Mouse (Mus musculus): ENCODE measurements at regions not wholly inside any gene's neighbourhood (a gene's known extent, or its start where the extent isn't known, plus 50 kb on each side); places are given as distances from the start of the nearest gene placed in this dataset.
A peak's percentile ranks its signal among the peaks of the same experiment; 100 is the strongest.

- no peak for TF ChIP-seq EP300 (IDR thresholded peaks at IDR 0.05; ENCODE audit: low read depth)
- no peak for TF ChIP-seq CTCF (IDR thresholded peaks at IDR 0.05; ENCODE audit: low read depth)
- Histone ChIP-seq H3K4me3 (ENCODE audit: insufficient read depth in 1 of 2, low read depth in 2 of 2, low read length in 2 of 2) (no peak overlapping the region), H3K4me1 (replicated peaks; ENCODE audit: control insufficient read depth in 2 of 2, insufficient read depth in 2 of 2, low read length in 1 of 2) (peaks cover 0 to 6% of the 10 kb centered on the region in 2 experiments; a peak in 1 of 4 replicates), H3K9ac (replicated peaks) (no peak overlapping the region), H3K9me3 (ENCODE audit: control insufficient read depth, low read length) (no peaks in the 10 kb centered on the region), H3K4me2 (ENCODE audit: low read depth) (no peak overlapping the region), H3K36me3 (replicated peaks; ENCODE audit: control insufficient read depth, insufficient read depth, low read depth) (no peaks in the 10 kb centered on the region), H3K27ac (no peak overlapping the region), H3K27me3 (ENCODE audit: control insufficient read depth, insufficient read depth, low read length) (no peaks in the 10 kb centered on the region)
- 45% methylated on average over 6 of the region's 6 CpGs for WGBS (ENCODE audit: insufficient replicate concordance)
- DNase-seq (ENCODE audit: low read depth in 3 of 3, low spot score in 3 of 3) (no peak), ATAC-seq (ENCODE audit: insufficient read depth) (no peak)
Observed at GRCm38 (mm10) chr12:12172087-12172823, 89.7 kb upstream of the Fam49a start.

GRCm38 (mm10) chr12:12176331-12177263, 85.3 kb upstream of the Fam49a start:
- H3K9ac ChIP-seq (replicated peaks) = no peak overlapping the region

GRCm38 (mm10) chr12:12177264-12178043, 84.5 kb upstream of the Fam49a start:
- ATAC-seq (ENCODE audit: insufficient read depth) = no peak
- H3K9me3 ChIP-seq (ENCODE audit: control insufficient read depth, low read length) = no peaks in the 10 kb centered on the region
- peaks cover 0 to 10% of the 10 kb centered on the region in 2 experiments; a peak in 1 of 4 replicates for H3K4me1 ChIP-seq (replicated peaks; ENCODE audit: control insufficient read depth in 2 of 2, insufficient read depth in 2 of 2, low read length in 1 of 2)
- no peaks in the 10 kb centered on the region for H3K27me3 ChIP-seq (ENCODE audit: control insufficient read depth, insufficient read depth, low read length)
- DNase-seq (ENCODE audit: low read depth in 3 of 3, low spot score in 3 of 3) = no peak
- WGBS (ENCODE audit: insufficient replicate concordance) = 60% methylated on average over 6 of the region's 6 CpGs
- TF ChIP-seq EP300 (IDR thresholded peaks at IDR 0.05; ENCODE audit: low read depth) (no peak), CTCF (IDR thresholded peaks at IDR 0.05; ENCODE audit: low read depth) (no peak)
- no peak overlapping the region for H3K9ac ChIP-seq (replicated peaks)
- H3K4me3 ChIP-seq (ENCODE audit: insufficient read depth in 1 of 2, low read depth in 2 of 2, low read length in 2 of 2) = no peak overlapping the region
- H3K4me2 ChIP-seq (ENCODE audit: low read depth) = no peak overlapping the region
- H3K36me3 ChIP-seq (replicated peaks; ENCODE audit: control insufficient read depth, insufficient read depth, low read depth) = no peaks in the 10 kb centered on the region
- no peak overlapping the region for H3K27ac ChIP-seq

More at GRCm38 (mm10) chr12:12176331-12177263, 85.3 kb upstream of the Fam49a start:
- no peak overlapping the region for H3K27ac ChIP-seq
- no peaks in the 10 kb centered on the region for H3K27me3 ChIP-seq (ENCODE audit: control insufficient read depth, insufficient read depth, low read length)
- H3K4me3 ChIP-seq (ENCODE audit: insufficient read depth in 1 of 2, low read depth in 2 of 2, low read length in 2 of 2) = peak overlapping the region in 1 of 2 experiments; percentile 46; a peak in 1 of 4 replicates
- ATAC-seq (ENCODE audit: insufficient read depth) = peak; percentile 55
- WGBS (ENCODE audit: insufficient replicate concordance) = 7% methylated on average over 13 of the region's 13 CpGs
- peaks cover 0 to 10% of the 10 kb centered on the region in 2 experiments; a peak in 1 of 4 replicates for H3K4me1 ChIP-seq (replicated peaks; ENCODE audit: control insufficient read depth in 2 of 2, insufficient read depth in 2 of 2, low read length in 1 of 2)
- DNase-seq (ENCODE audit: low read depth in 3 of 3, low spot score in 3 of 3) = peak; percentile 30 to 45 (median 42)
- H3K36me3 ChIP-seq (replicated peaks; ENCODE audit: control insufficient read depth, insufficient read depth, low read depth) = no peaks in the 10 kb centered on the region
- TF ChIP-seq EP300 (IDR thresholded peaks at IDR 0.05; ENCODE audit: low read depth) = no peak
- TF ChIP-seq CTCF (IDR thresholded peaks at IDR 0.05; ENCODE audit: low read depth) = peak; percentile 87
- peak overlapping the region; percentile 36 for H3K4me2 ChIP-seq (ENCODE audit: low read depth)
- no peaks in the 10 kb centered on the region for H3K9me3 ChIP-seq (ENCODE audit: control insufficient read depth, low read length)

- Histone ChIP-seq H3K9ac (replicated peaks) (no peak overlapping the region), H3K4me2 (ENCODE audit: low read depth) (no peak overlapping the region), H3K27ac (no peak overlapping the region), H3K4me1 (replicated peaks; ENCODE audit: control insufficient read depth in 2 of 2, insufficient read depth in 2 of 2, low read length in 1 of 2) (peaks cover 0 to 10% of the 10 kb centered on the region in 2 experiments; a peak in 1 of 4 replicates), H3K27me3 (ENCODE audit: control insufficient read depth, insufficient read depth, low read length) (no peaks in the 10 kb centered on the region), H3K4me3 (ENCODE audit: insufficient read depth in 1 of 2, low read depth in 2 of 2, low read length in 2 of 2) (no peak overlapping the region), H3K36me3 (replicated peaks; ENCODE audit: control insufficient read depth, insufficient read depth, low read depth) (no peaks in the 10 kb centered on the region), H3K9me3 (ENCODE audit: control insufficient read depth, low read length) (no peaks in the 10 kb centered on the region)
- DNase-seq (ENCODE audit: low read depth in 3 of 3, low spot score in 3 of 3) (no peak), ATAC-seq (ENCODE audit: insufficient read depth) (no peak)
- TF ChIP-seq EP300 (IDR thresholded peaks at IDR 0.05; ENCODE audit: low read depth) (no peak), CTCF (IDR thresholded peaks at IDR 0.05; ENCODE audit: low read depth) (no peak)
- 67% methylated on average over 2 of the region's 2 CpGs for WGBS (ENCODE audit: insufficient replicate concordance)
Observed at GRCm38 (mm10) chr12:12178391-12178790, 83.5 kb upstream of the Fam49a start.
